Mouse (Mus musculus): ENCODE measurements at regions not wholly inside any gene's neighbourhood (a gene's known extent, or its start where the extent isn't known, plus 50 kb on each side); places are given as distances from the start of the nearest gene placed in this dataset.

DNA sequence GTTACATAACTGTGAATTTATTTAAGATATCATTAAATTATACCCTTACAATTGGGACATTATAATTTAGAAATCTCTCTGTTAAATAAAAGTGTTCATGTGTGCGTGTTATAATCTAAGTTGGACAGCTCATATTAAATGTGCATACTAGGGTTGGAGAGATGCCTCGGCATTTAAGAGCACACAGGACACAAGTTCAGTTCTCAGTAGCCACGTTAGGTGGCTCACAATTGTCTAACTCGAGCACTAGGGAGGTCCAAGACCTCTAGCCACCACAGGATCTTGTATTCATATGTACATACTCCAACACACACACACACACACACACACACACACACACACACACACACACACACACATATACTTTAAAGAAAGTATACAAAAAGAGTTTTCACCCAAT lies 56.0 kb downstream of the Foxf2 start:
- DNase-seq (ENCODE audit: low spot score in 2 of 2): no peak

DNA sequence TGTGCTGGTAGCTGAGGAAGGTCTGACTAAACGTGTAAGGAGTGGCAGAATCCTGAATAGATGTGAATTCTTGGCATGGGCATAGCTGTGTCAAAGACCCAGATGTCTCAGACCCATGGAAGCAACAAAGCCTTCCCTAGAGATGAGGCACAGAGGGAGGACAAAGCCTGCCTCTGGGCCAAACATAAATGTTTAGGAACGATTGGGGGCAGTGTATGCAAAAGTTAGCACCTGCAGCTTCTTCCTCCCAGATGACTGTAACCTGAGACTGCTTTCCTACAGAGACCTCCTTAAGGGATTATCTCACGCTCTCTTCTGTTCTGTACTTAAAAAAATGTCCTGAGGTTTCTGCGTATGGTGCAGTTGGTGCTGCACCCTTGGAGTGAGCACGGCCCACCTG lies 57.7 kb downstream of the Foxf2 start:
- no peak for DNase-seq (ENCODE audit: low spot score in 2 of 2)

DNA sequence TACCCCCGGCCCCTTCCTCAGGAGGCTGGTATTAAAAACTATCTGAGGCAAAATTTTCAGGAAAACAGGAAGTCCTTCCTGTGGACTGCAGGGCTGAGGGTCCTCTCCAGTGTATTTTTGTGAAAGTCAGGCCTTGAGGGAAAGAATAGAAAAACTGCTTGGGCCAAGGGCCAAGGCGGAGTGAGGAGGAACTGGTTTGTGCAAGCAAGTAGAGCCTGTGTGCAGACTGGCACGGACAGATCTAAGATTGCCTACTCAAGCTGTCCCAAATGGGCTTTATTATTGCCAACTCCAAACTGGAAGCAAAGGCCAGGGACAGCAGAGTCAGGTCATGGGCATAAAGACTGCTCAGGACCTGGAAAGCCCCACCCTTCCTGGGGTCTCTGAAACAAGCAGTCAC lies 62.9 kb downstream of the Foxf2 start:
- DNase-seq (ENCODE audit: low spot score in 2 of 2): no peak

DNA sequence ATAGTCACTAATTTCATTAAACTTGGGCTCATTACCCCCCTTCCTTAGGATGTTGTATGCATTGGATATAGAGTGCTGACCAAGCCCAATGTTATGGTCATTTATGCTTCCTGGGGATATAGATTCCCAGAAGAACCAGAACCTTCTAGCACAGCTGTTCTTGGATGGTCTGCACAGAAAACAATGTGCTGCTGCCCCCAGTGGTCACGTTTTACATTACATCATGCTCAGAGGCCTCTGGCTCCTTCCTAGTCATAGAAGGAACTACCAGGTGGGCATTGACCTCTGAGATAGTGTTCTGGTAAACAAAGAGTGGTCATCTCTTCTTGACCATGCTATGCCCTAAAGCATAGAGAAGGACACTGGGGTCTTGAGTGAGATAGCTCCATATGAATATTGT lies 63.7 kb downstream of the Foxf2 start:
- DNase-seq (ENCODE audit: low spot score in 2 of 2): peak in 1 of 2 experiments; percentile 28

GRCm38 (mm10) chr13:31695725-31696124 lies 70.1 kb downstream of the Foxf2 start:
- DNase-seq (ENCODE audit: low spot score in 2 of 2): no peak

GRCm38 (mm10) chr13:31704199-31704598 lies 78.6 kb downstream of the Foxf2 start:
- no peak for DNase-seq (ENCODE audit: low spot score in 2 of 2)

DNA sequence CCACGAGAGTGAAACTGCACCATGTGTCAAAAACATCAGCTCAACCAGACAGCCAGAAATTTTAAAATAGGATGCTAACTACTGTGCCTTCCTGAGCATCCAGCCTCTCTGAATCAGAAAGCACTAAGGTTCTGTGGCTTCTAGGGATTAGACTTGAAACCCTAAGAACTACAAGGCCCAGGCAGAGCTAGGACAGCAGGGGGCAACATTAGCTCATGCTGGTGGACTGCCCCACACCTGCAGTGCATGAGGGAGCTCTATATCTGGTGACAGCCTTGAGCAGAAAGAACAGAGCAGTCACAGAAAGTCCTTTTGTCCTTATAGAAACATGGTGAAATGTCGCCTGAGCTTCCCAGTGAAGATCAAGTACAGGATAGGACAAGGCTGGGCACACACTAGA lies 79.8 kb downstream of the Foxf2 start:
- DNase-seq (ENCODE audit: low spot score in 2 of 2): no peak

- no peak for DNase-seq (ENCODE audit: low spot score in 2 of 2)
These were observed 85.1 kb downstream of the Foxf2 start for GRCm38 (mm10) chr13:31710681-31711080.

- DNase-seq (ENCODE audit: low spot score in 2 of 2): no peak
These were observed 90.1 kb downstream of the Foxf2 start for GRCm38 (mm10) chr13:31715683-31716082.

GRCm38 (mm10) chr13:31716771-31717170 lies 89.7 kb upstream of the Foxc1 start:
- no peak for DNase-seq (ENCODE audit: low spot score in 2 of 2)

DNA sequence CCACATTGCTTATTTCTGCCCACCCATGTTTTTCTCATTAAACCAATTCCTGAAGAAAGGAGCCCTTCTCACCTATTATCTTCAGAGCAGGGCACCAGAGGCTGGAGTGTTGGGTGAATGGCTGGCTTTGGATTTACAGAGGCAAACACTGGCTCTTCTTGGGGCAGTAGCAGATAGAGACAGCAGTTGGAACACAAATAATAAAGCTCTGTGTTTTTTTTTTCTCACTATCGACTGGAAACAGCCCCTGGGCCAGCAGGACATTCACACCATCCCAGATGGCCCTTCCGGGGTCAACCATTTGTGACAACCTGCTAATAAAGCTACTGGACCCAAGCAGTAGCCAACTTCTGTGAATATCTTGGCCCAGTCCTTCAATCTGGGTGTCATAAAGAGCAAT lies 85.7 kb upstream of the Foxc1 start:
- DNase-seq (ENCODE audit: low spot score in 2 of 2): no peak

DNA sequence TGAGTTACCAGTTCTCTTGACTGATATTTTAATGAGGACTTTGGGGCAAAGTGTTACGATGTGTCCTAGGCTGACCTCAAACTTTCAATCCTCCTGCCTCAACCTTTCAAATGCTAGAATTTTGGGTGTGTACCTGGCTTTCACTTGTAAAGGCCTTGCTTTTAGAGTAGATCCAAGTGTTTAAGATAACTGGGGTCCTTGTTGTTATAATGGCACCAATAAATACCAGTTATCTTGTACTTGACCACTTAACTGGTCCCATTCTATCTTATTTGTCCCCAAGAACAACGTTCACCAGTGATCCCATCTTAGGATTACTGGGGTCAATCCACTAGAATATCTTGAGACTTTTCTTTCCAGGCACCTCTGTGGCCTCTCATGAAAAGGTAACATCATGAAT lies 77.6 kb upstream of the Foxc1 start:
- DNase-seq (ENCODE audit: low spot score in 2 of 2): no peak

DNA sequence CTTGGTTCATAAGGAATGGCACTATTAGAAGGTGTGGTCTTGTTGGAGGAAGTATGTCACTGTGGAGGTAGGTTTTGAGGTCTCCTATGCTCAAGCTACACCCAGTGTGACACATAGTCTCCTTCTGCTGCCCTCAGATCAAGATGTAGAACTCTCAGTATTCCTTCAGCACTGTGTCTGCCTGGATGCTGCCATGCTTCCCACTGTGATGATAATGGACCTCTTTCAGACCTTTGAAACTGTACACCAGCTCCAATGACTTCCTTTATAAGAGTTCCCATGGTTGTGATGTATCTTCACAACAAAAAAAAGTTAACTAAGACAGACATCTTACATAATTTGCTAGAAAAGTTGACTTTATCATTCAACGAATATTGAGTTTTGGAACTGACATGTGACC lies 60.2 kb upstream of the Foxc1 start:
- no peak for DNase-seq (ENCODE audit: low spot score in 2 of 2)
